Mouse (Mus musculus) midbrain, embryonic 11.5 days (tissue): Measurements from ENCODE around the gene Rpl12. TPM values are rescaled to one million over a fixed set of nuclear protein-coding genes. Genes with fewer than 3 reads are reported as not detected.
A peak's percentile ranks its signal among the peaks of the same experiment; 100 is the strongest.

Experiments
- ATAC-seq: fragments of 200-750 bp; cut with Nextera tagmentation; 2 replicates; pipeline ENCODE4 v1.8.0; 2017; ENCODE audit warnings: moderate TSS enrichment, moderate library complexity; ENCODE audit not compliant: low FRiP score
- DNase-seq: peaks from one replicate; pipeline ENCODE4 v3.0.0; 2015; ENCODE audit warnings: low spot score; ENCODE audit errors: missing footprints
- H3K27ac ChIP-seq: fragments of 300-500 bp; sonication (generic); 2 replicates; pipeline ENCODE4 v1.5.1; 2014; ENCODE audit warnings: low read depth, low read length
- H3K27me3 ChIP-seq: fragments of 300-500 bp; sonication (generic); 2 replicates; pipeline ENCODE4 v1.6.1; 2014; ENCODE audit warnings: mild to moderate bottlenecking, low read length, moderate library complexity, mixed read lengths; ENCODE audit not compliant: control insufficient read depth, insufficient read depth
- H3K36me3 ChIP-seq: fragments of 300-500 bp; sonication (generic); 2 replicates; pipeline ENCODE4 v1.6.1; 2014; ENCODE audit warnings: mild to moderate bottlenecking, low read length, moderate library complexity, mixed read lengths; ENCODE audit not compliant: control insufficient read depth, insufficient read depth
- H3K4me1 ChIP-seq: fragments of 300-500 bp; sonication (generic); 2 replicates; pipeline ENCODE4 v1.6.1; 2014; ENCODE audit warnings: low read length; ENCODE audit not compliant: control insufficient read depth, insufficient read depth
- H3K4me2 ChIP-seq: fragments of 300-500 bp; sonication (generic); 2 replicates; pipeline ENCODE4 v1.6.1; 2014; ENCODE audit warnings: mild to moderate bottlenecking, moderate library complexity
- H3K4me3 ChIP-seq: fragments of 300-500 bp; sonication (generic); 2 replicates; pipeline ENCODE4 v1.5.1; 2014; ENCODE audit warnings: low read depth, low read length
- H3K9ac ChIP-seq: fragments of 300-500 bp; sonication (generic); 2 replicates; pipeline ENCODE4 v1.6.1; 2014; ENCODE audit warnings: low read length
- H3K9me3 ChIP-seq: fragments of 300-500 bp; sonication (generic); 2 replicates; pipeline ENCODE4 v1.6.1; 2016; ENCODE audit warnings: low read length; ENCODE audit not compliant: control insufficient read depth
- WGBS: fragments of 180-500 bp; shearing (Covaris S2); extraction: QIAGEN DNeasy Blood & Tissue Kit; methylation state at CpG from one replicate; pipeline ENCODE4 v1.1.7; 2014; 5-methylcytosine and 5-hydroxymethylcytosine counted together
- polyA plus RNA-seq: library from polyadenylated mRNA; unstranded; fragments of >200 nt; fragmentation: Nextera tagmentation; extraction: Ambion mirVana; gene quantifications from 2 replicates; pipeline ENCODE4 v1.2.1, GENCODE M21; 2014

Rpl12 gene
- polyA plus RNA-seq, 1 experiment from 2014 or later = 155 TPM

- Histone ChIP-seq H3K27me3 (no peaks in the 10 kb centered on the region), H3K4me3 (no peak overlapping the region), H3K9me3 (no peaks in the 10 kb centered on the region), H3K9ac (no peak overlapping the region), H3K4me2 (no peak overlapping the region), H3K4me1 (no peaks in the 10 kb centered on the region), H3K27ac (no peak overlapping the region), H3K36me3 (no peaks in the 10 kb centered on the region)
- no peak for ATAC-seq
- whole genome bisulfite sequencing = 88% methylated on average over 19 of the region's 19 CpGs
- no peak for DNase-seq
Measured at GRCm38 (mm10) chr2:32928947-32929829, 32.2 kb upstream of the Rpl12 start.

GRCm38 (mm10) chr2:32931730-32932129, 29.6 kb upstream of the Rpl12 start:
- no peak for DNase-seq
- H3K27ac ChIP-seq = no peak overlapping the region
- no peaks in the 10 kb centered on the region for H3K4me1 ChIP-seq
- H3K9ac ChIP-seq = no peak overlapping the region
- no peaks in the 10 kb centered on the region for H3K36me3 ChIP-seq
- 86% methylated on average over 7 of the region's 7 CpGs for WGBS
- no peak overlapping the region for H3K4me3 ChIP-seq
- H3K27me3 ChIP-seq = no peaks in the 10 kb centered on the region
- no peaks in the 10 kb centered on the region for H3K9me3 ChIP-seq
- no peak for ATAC-seq
- no peak overlapping the region for H3K4me2 ChIP-seq

GRCm38 (mm10) chr2:32938741-32939140, 22.6 kb upstream of the Rpl12 start:
- Histone ChIP-seq H3K4me1 (no peaks in the 10 kb centered on the region), H3K27me3 (no peaks in the 10 kb centered on the region), H3K36me3 (no peaks in the 10 kb centered on the region), H3K4me3 (no peak overlapping the region), H3K9ac (no peak overlapping the region), H3K27ac (no peak overlapping the region), H3K4me2 (no peak overlapping the region), H3K9me3 (no peaks in the 10 kb centered on the region)
- 95% methylated on average over 5 of the region's 5 CpGs for WGBS
- DNase-seq (no peak), ATAC-seq (no peak)

- no peak overlapping the region for H3K4me2 ChIP-seq
- no peaks in the 10 kb centered on the region for H3K4me1 ChIP-seq
- H3K9me3 ChIP-seq = no peaks in the 10 kb centered on the region
- ATAC-seq = no peak
- DNase-seq = peak; percentile 91
- no peaks in the 10 kb centered on the region for H3K27me3 ChIP-seq
- WGBS = 66% methylated on average over 5 of the region's 5 CpGs
- H3K27ac ChIP-seq = no peak overlapping the region
- H3K36me3 ChIP-seq = no peaks in the 10 kb centered on the region
- no peak overlapping the region for H3K4me3 ChIP-seq
- no peak overlapping the region for H3K9ac ChIP-seq
Measured at GRCm38 (mm10) chr2:32939418-32939817, 21.9 kb upstream of the Rpl12 start.

GRCm38 (mm10) chr2:32940483-32940882, 20.9 kb upstream of the Rpl12 start:
- Histone ChIP-seq H3K4me1 (no peaks in the 10 kb centered on the region), H3K9ac (no peak overlapping the region), H3K27ac (no peak overlapping the region), H3K36me3 (no peaks in the 10 kb centered on the region), H3K27me3 (no peaks in the 10 kb centered on the region), H3K4me2 (no peak overlapping the region), H3K9me3 (no peaks in the 10 kb centered on the region), H3K4me3 (no peak overlapping the region)
- no peak for DNase-seq
- no peak for ATAC-seq
- 92% methylated on average over 4 of the region's 4 CpGs for WGBS

- no peak overlapping the region for H3K9ac ChIP-seq
- H3K27me3 ChIP-seq = no peaks in the 10 kb centered on the region
- 89% methylated on average over 11 of the region's 11 CpGs for WGBS
- H3K4me2 ChIP-seq = no peak overlapping the region
- no peaks in the 10 kb centered on the region for H3K9me3 ChIP-seq
- H3K36me3 ChIP-seq = no peaks in the 10 kb centered on the region
- no peak overlapping the region for H3K27ac ChIP-seq
- no peak overlapping the region for H3K4me3 ChIP-seq
- H3K4me1 ChIP-seq = no peaks in the 10 kb centered on the region
- no peak for ATAC-seq
- DNase-seq = no peak
Measured at GRCm38 (mm10) chr2:32947454-32947853, 13.9 kb upstream of the Rpl12 start.

GRCm38 (mm10) chr2:32954581-32954980, 6.8 kb upstream of the Rpl12 start:
- H3K9me3 ChIP-seq = no peaks in the 10 kb centered on the region
- H3K27ac ChIP-seq = no peak overlapping the region
- H3K36me3 ChIP-seq = 0 out of 2 replicates have a peak, but pooled peaks cover 3% of the 10 kb centered on the region
- no peak for ATAC-seq
- H3K27me3 ChIP-seq = no peaks in the 10 kb centered on the region
- DNase-seq = no peak
- no peak overlapping the region for H3K4me2 ChIP-seq
- 95% methylated on average over 2 of the region's 2 CpGs for WGBS
- no peak overlapping the region for H3K4me3 ChIP-seq
- no peak overlapping the region for H3K9ac ChIP-seq
- no peaks in the 10 kb centered on the region for H3K4me1 ChIP-seq

- no peak overlapping the region for H3K27ac ChIP-seq
- DNase-seq = no peak
- 0 out of 2 replicates have a peak, but pooled peaks cover 3% of the 10 kb centered on the region for H3K36me3 ChIP-seq
- no peaks in the 10 kb centered on the region for H3K9me3 ChIP-seq
- H3K4me3 ChIP-seq = no peak overlapping the region
- peaks cover 8% of the 10 kb centered on the region for H3K4me1 ChIP-seq
- no peak overlapping the region for H3K9ac ChIP-seq
- ATAC-seq = no peak
- H3K4me2 ChIP-seq = no peak overlapping the region
- H3K27me3 ChIP-seq = no peaks in the 10 kb centered on the region
- WGBS = 70% methylated on average over 8 of the region's 8 CpGs
Measured at GRCm38 (mm10) chr2:32957344-32957743, 4.0 kb upstream of the Rpl12 start.

- Histone ChIP-seq H3K27me3 (no peaks in the 10 kb centered on the region), H3K4me1 (peaks cover 21% of the 10 kb centered on the region), H3K4me3 (no peak overlapping the region), H3K9ac (peak overlapping the region; percentile 98), H3K9me3 (no peaks in the 10 kb centered on the region), H3K36me3 (peaks cover 9% of the 10 kb centered on the region; the same call in 1 of the 2 replicates), H3K4me2 (no peak overlapping the region), H3K27ac (no peak overlapping the region)
- peak; percentile 78 for DNase-seq
- 97% methylated on average over 4 of the region's 4 CpGs for WGBS
- ATAC-seq = no peak
Measured at GRCm38 (mm10) chr2:32960273-32960672, 1.1 kb upstream of the Rpl12 start.
